Mouse (Mus musculus) cerebellum, adult 2 months (tissue): ENCODE data around the gene Acvrl1.

Source experiments
- CTCF ChIP-seq: fragments of 200-500 bp; IDR thresholded peaks from 2 replicates; pipeline ENCODE4 v1.5.1; 2011; ENCODE audit warnings: low read depth, mild to moderate bottlenecking, control low read depth, low read length, moderate library complexity, borderline replicate concordance; ENCODE audit not compliant: insufficient read depth
- POLR2A ChIP-seq: fragments of 200-500 bp; IDR thresholded peaks from 2 replicates; pipeline ENCODE4 v1.6.1; 2011; ENCODE audit warnings: low read length, control low read depth, borderline replicate concordance; ENCODE audit not compliant: insufficient read depth

GRCm38 (mm10) chr15:101173421-101174211 is 45.3 kb downstream of the Acvrl1 start, which contains the start of gene Acvr1b:
- no peak for TF ChIP-seq CTCF
- peak; percentile 77 for TF ChIP-seq POLR2A
